Mouse (Mus musculus) splenic B cell, adult 2 months (primary cell): ENCODE data around the gene Nodal.

Experiments
- DNase-seq: peaks from one replicate; pipeline ENCODE4 v3.0.0-alpha.2; 2011; ENCODE audit warnings: low read depth, low spot score
- H3K27me3 ChIP-seq: 2 replicates; pipeline ENCODE4 v1.6.1; 2012; ENCODE audit warnings: mild to moderate bottlenecking, low read length, moderate library complexity, mixed read lengths; ENCODE audit not compliant: control insufficient read depth, poor library complexity, insufficient read depth, severe bottlenecking
- H3K36me3 ChIP-seq: 2 replicates; pipeline ENCODE4 v1.6.1; 2012; ENCODE audit warnings: mild to moderate bottlenecking, low read length, moderate library complexity, mixed read lengths; ENCODE audit not compliant: control insufficient read depth, poor library complexity, insufficient read depth, severe bottlenecking

The Nodal gene

DNA sequence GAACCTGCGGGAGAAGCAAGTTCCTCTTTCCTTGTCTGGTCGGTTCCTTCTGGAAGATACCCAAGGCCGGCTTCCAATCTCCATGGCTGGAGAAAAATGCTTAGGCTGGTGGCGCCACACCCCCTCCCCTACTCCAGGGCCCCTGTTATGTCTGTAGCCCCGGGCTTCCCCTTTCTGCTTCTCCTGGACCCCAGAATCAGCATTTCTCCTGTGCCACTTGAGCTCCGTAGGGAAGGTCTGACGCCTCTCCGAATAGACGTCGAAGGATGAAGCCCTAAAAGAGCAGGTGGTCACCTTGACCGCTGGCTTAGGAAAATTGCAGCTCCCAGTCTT, 34.1 kb upstream of the Nodal start:
- DNase-seq = no peak
- H3K36me3 ChIP-seq = no peaks in the 10 kb centered on the region
- no peaks in the 10 kb centered on the region for H3K27me3 ChIP-seq

DNA sequence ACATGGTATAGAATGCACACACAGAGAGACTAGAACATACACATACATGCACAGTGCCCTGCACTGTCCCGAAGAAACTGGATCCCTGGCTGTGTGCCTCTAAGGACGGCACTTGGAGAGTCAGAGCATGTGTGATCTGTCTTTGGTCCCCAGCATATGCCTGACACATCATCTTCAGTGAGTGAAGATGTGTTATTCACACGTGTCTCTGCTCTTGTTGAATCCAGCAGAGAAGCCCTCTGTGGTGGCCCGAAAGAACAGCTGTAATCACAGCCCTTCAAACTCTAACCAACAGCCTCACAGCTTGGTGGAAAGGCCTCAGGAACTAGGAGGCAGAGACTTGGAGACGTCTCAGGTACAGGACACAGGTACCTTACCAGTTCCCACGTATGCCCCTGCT, 32.6 kb upstream of the Nodal start:
- H3K36me3 ChIP-seq = no peaks in the 10 kb centered on the region
- no peaks in the 10 kb centered on the region for H3K27me3 ChIP-seq
- no peak for DNase-seq

DNA sequence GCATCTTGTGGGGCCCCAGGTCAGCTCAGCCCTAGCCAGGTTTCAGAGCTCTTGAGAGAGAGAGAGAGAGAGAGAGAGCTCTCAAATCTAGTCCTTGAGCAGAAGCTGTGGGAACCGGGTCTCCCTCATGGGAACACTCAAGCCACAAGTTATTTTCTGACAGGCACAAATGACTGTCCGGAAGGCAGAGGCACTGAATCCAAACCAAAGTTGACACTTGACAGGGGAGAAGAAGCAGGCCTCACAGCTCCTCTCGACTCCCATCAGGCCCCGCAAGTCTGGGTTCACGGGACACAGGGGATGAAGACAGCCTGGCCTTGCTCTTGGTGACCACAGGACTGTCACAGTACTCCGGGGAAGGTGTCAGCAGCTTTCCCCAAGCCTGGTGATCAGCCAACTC, 31.5 kb upstream of the Nodal start:
- no peaks in the 10 kb centered on the region for H3K27me3 ChIP-seq
- DNase-seq = no peak
- H3K36me3 ChIP-seq = no peaks in the 10 kb centered on the region

DNA sequence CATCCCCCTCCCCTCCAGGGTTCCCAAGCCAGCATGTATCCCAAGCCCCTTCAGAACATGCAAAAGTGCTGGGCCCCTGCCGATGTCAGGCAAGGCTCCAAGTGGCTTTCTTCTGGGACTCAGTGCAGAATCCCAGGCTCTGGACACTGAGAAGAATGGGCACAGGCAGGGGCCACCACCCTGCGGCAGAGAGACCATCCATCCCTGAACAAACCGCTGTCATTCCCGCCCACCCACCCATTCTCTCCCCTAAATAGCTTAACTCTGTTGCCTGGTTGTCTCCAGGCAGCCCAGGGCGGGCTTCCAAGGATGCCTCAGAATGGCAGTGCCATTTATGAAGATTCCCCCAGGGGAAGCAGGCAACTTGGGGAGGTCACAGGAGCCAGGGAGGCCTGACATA, 28.8 kb upstream of the Nodal start:
- DNase-seq = no peak
- H3K27me3 ChIP-seq = no peaks in the 10 kb centered on the region
- H3K36me3 ChIP-seq = no peaks in the 10 kb centered on the region

DNA sequence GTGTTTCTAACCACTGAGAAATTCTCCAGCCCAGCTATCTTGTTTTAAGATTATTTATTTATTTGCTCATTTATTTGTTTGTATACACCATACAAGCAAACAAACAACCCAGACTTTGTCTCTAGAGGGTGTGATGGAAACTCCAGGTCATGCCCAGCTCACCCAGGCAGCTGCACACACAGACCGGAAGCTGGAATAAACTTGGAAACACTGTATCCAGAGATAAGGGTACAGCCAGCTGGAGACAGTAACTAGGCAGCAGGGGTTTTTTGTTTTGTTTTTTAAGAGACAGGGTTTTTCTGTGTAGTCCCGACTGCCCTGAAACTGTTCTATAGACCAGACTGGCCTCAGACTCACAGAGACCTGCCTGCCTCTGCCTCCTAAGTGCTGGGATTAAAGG, 27.6 kb upstream of the Nodal start:
- Histone ChIP-seq H3K27me3 (no peaks in the 10 kb centered on the region), H3K36me3 (no peaks in the 10 kb centered on the region)

DNA sequence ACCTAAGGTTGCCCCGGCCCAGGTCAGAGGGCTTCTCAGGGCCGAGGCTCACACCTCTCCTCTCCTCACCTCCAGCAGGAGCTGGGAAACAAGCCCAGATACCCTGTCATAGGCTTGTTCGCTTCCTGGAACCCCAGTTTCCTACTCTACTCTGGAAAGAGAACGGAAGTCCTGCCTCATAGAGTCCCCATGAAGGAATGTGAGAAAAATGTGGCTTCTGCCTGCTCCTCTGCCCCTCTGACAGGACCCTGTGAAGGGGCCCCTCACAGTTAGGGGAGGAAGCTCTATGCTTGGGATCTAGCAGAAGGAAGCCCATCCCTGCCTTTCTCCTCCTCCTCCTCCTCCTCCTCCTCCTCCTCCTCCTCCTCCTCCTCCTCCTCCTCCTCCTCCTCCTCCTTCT, 25.2 kb upstream of the Nodal start:
- Histone ChIP-seq H3K27me3 (no peaks in the 10 kb centered on the region), H3K36me3 (no peaks in the 10 kb centered on the region)
- DNase-seq = no peak

More for the DNA sequence above, 27.6 kb upstream of the Nodal start:
- no peak for DNase-seq

DNA sequence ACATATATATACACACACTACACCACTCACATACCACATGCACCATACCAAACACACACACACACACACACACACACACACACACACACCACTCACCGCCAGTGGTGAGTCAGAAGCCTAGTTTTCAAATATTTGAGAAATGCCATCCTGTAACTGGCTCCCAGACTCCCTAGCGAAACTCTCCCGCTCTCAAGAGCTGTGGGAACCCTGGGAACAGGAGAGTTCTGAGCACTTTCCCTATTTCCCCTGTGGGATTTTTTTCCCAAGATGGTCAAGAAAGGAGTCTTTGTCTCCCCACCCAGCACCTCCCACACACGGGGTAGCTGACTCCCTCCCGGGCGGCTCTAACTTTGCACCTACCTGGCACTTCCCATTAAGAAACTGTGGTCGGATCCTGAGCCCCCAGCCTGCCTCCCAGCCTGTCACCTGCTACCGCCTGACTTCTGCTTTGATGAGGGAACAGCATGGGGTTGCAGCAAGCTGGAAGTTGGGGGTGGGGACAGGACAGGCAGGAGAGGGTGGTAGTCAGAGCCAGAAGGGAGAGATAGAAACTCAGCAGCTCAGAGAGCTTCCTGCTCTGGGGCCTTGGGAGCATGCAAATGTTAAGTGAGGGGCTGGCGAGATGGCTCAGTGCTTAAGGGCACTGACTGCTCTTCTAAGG, 23.2 kb upstream of the Nodal start:
- DNase-seq = no peak
- Histone ChIP-seq H3K27me3 (no peaks in the 10 kb centered on the region), H3K36me3 (no peaks in the 10 kb centered on the region)

DNA sequence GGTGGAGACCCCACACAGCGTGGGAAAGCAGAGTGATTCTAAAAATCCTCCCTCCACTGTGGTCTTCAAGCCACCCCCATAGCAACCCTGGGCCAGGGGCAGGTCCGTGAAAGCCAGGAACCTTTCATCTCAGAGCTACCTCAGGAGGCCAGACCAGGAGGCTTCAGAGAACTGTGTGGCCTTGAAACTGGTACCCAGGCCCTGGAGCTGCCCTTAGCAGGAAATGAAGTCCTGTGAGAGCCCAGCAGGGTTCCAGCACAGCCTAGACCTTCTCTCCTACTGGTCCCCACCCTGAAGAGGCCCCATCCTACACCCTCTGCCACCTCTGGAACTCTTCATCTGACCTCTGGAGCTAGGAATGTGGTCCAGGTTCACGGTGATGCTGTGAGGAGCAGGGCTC, 19.6 kb upstream of the Nodal start:
- no peak for DNase-seq
- H3K36me3 ChIP-seq = no peaks in the 10 kb centered on the region
- no peaks in the 10 kb centered on the region for H3K27me3 ChIP-seq

DNA sequence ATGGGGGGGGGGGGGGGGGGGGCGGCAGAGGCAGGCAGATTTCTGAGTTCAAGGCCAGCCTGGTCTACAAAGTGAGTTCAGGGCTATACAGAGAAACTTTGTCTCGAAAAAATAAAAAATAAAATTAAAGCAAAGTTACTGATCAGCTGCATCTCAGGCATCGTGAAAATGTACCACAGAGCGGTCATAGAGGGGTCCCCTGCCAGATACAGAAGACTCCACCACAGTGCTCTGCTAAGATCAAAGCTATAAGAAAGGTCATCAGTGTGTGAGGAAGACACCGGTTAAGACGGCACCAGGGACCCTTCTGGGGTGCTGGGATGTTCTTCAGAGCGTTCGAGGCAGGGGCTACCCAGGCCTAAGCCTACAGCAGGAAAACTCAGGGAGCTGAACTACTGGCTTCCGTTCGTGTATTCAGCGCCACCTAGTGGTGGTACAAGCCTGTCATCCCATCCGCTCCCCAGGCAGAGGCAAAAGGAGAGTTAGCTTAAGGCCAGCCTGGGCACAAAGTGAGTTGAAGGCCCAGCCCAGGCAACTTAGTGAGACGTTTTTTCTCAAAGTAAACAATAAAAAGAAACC, 18.5 kb upstream of the Nodal start:
- no peaks in the 10 kb centered on the region for H3K36me3 ChIP-seq
- no peaks in the 10 kb centered on the region for H3K27me3 ChIP-seq
- DNase-seq = peak; percentile 75

DNA sequence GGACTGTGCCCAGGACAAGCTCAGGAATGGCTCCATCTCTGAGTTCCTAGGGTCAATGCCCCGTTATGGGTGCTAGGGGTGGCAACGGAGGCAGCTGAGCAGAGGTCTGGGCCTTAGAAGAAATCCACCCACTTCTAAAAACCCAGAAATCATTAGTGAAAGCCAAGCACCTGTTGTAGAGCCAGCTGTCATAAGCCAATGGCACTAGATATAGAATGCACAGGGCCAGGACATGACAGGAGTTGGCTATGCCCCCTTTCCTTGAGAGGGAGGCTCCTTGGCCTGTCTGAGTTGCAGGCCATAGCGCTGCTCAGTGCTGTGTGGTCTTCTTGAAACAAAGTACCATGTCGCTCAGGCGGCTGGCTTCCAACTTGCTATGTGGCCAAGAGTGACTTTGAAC, 17.4 kb upstream of the Nodal start:
- DNase-seq = no peak
- Histone ChIP-seq H3K27me3 (no peaks in the 10 kb centered on the region), H3K36me3 (no peaks in the 10 kb centered on the region)

DNA sequence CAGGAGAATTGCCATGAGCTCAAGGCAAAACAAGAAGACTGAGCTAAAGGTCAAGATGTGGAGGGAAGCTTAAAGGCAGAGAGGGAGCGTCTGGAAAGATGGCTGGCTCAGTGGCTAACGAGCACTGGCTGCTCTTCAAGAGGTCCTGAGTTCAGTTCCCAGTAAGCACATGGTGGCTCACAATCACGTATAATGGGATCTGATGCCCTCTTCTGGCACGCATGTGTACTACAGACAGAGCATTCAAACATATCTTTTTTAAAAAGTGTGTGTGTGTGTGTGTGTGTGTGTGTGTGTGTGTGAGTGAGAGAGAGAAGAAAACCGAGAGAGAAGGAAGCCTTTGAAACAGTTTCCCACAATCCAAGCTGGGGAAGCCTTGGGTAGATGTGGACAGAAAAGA, 15.3 kb upstream of the Nodal start:
- Histone ChIP-seq H3K27me3 (no peaks in the 10 kb centered on the region), H3K36me3 (no peaks in the 10 kb centered on the region)
- DNase-seq = peak; percentile 21

DNA sequence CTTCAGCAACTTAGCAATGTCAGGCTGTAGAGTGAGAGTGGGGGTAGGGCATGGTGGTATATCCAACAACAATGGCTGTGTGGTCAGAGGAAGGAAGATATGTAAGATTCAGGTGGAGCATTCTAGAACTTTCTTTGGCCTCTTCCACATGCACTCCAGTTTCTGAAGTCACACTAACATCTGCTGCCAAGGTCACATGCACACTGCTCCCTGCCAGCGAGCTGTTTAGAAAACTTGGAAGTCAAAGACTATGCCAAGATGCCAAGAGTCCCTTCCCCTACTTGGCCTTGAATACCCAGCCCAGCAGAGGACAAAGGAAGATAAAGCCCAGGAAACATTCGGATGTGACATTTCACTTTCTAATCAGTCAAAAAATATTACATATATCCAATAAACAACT, 14.9 kb upstream of the Nodal start:
- Histone ChIP-seq H3K27me3 (no peaks in the 10 kb centered on the region), H3K36me3 (no peaks in the 10 kb centered on the region)
- DNase-seq = no peak

DNA sequence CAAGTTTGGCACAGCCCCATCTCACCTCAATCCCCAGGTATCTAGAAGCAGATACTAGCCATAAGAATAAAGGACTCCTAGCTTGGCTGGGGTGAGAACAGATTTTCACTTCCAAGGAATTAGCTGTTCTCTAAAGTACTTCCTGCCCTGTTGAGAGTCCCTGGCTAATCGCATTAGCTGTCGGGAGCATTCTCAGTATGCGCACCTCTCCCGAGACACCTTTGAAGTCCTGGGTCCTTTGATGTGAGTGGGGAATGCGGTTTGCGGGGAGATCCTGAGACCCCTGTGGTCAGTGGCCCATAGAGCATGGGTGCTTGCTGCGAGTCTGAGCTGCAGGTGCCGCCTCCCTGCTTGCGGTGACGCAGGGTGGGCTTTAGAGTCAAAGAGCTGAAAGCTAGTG, 11.8 kb upstream of the Nodal start:
- Histone ChIP-seq H3K27me3 (no peaks in the 10 kb centered on the region), H3K36me3 (no peaks in the 10 kb centered on the region)
- DNase-seq = no peak

DNA sequence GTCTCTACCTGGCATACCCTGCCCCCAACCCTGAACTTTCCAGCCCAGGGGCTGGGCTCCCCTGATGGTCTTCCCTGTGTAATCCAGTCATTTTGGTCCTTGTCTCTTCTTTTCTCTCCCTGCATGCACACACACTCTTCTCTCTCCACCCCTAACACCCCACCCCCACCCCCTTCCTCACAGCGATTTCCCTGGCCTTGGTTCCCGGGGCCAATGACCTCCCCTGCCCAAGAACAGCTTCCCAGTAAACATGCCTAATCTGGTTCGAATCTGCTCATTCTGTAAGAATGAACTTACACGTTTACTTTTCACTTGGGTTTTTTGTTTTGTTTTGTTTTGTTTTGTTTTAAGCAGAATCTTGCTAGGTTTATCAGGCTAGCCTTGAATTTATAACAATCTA, 8.0 kb upstream of the Nodal start:
- DNase-seq = no peak
- H3K27me3 ChIP-seq = no peaks in the 10 kb centered on the region

DNA sequence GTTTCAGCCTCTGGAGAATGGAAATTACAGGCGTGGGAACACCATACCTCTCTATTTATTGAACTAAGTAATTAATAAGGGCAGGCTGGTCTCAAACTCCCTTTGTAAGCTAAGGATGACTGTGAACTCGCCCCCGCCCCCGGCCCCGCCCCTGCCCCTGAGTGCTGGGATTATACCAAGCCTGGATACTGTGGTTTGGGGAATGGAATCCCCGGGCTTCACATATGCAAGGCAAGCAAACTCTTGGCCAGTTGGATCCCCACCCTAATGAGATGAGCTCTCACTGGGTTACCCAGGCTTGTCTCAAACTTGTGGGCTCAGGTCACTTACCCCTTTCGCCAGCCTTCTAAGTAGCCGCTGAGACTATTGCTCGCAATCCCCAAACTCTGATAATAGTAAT, 7.6 kb upstream of the Nodal start:
- H3K27me3 ChIP-seq = no peaks in the 10 kb centered on the region
- H3K36me3 ChIP-seq = no peaks in the 10 kb centered on the region
- DNase-seq = no peak

More for the DNA sequence above, 8.0 kb upstream of the Nodal start:
- no peaks in the 10 kb centered on the region for H3K36me3 ChIP-seq
